Mouse (Mus musculus): ENCODE data around the gene Fau. TPM values are rescaled to one million over a fixed set of nuclear protein-coding genes. Genes with fewer than 3 reads are reported as not detected.
A peak's percentile ranks its signal among the peaks of the same experiment; 100 is the strongest.

Gene Fau
- polyA plus RNA-seq, 1 experiment from 2014 or later = 773 TPM

DNA sequence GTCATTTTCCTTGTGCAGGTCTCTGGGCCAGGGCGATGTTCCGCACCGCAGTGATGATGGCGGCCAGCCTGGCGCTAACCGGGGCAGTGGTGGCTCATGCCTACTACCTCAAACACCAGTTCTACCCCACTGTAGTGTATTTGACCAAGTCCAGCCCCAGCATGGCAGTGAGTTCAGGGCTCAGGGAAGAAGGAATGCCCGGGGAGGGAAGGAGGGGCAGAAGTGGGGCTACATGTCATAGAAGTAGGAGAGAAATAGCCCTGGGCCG lies 9.8 kb upstream of the Fau start:
- Histone ChIP-seq H3K36me3 (replicated peaks; ENCODE audit: control insufficient read depth, insufficient read depth, low read depth, low read length) (peaks cover 17% of the 10 kb centered on the region), H3K4me1 (ENCODE audit: control insufficient read depth, insufficient read depth, low read length) (peaks cover 4% of the 10 kb centered on the region; the same call in 1 of the 2 replicates), H3K27ac (replicated peaks; ENCODE audit: low read depth, low read length) (no peak overlapping the region), H3K9ac (replicated peaks; ENCODE audit: low read length) (no peak overlapping the region), H3K4me2 (ENCODE audit: low read depth, low read length) (peak overlapping the region; percentile 93), H3K4me3 (ENCODE audit: low read depth, low read length) (peak overlapping the region; percentile 93), H3K9me3 (replicated peaks; ENCODE audit: control insufficient read depth, low read length) (no peaks in the 10 kb centered on the region), H3K27me3 (ENCODE audit: control insufficient read depth, insufficient read depth, low read length) (no peaks in the 10 kb centered on the region)
- 86% methylated on average over 8 of the region's 8 CpGs for WGBS
- DNase-seq (ENCODE audit: low spot score) (no peak), ATAC-seq (replicated peaks; ENCODE audit: insufficient number of reproducible peaks, low FRiP score, low TSS enrichment, low read depth) (no peak)

DNA sequence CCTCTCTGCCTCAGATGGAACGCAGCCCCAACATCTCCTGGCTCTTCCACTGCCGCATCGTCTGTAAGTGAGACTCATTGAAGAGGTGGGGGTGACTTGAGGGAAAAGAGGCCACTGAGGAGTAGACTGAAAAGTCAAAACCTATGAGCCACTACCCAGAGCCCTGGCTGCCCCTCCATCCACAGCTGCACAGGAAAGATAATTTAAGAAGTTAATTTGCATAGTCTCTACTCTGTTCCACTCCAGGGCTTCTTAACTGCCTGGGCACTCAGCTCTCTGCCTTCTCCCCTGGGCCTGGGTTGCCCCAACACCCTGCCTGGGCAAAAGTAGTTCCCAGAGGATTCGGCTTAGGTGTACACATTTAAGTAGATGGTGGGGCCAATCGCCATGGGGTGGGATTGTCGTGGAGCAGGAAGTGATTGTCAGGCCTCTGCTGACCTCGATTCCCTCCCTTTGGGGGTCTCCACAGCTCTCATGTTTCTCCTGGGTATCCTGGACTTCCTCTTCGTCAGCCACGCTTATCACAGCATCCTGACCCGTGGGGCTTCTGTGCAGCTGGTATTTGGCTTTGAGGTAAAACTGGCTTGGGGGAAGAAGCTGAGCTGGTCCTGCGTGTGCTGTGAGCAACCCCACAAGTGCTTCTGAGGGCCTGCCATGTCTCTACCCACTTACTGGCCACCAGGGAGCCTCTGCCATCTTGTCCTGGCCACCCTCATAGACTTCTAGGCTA lies 8.8 kb upstream of the Fau start:
- no peaks in the 10 kb centered on the region for H3K9me3 ChIP-seq (replicated peaks; ENCODE audit: control insufficient read depth, low read length)
- no peaks in the 10 kb centered on the region for H3K27me3 ChIP-seq (ENCODE audit: control insufficient read depth, insufficient read depth, low read length)
- H3K36me3 ChIP-seq (replicated peaks; ENCODE audit: control insufficient read depth, insufficient read depth, low read depth, low read length) = peaks cover 21% of the 10 kb centered on the region
- no peak for DNase-seq (ENCODE audit: low spot score)
- H3K4me3 ChIP-seq (ENCODE audit: low read depth, low read length) = no peak overlapping the region
- peaks cover 4% of the 10 kb centered on the region; the same call in 1 of the 2 replicates for H3K4me1 ChIP-seq (ENCODE audit: control insufficient read depth, insufficient read depth, low read length)
- ATAC-seq (replicated peaks; ENCODE audit: insufficient number of reproducible peaks, low FRiP score, low TSS enrichment, low read depth) = no peak
- 86% methylated on average over 11 of the region's 11 CpGs for WGBS
- H3K27ac ChIP-seq (replicated peaks; ENCODE audit: low read depth, low read length) = no peak overlapping the region
- H3K4me2 ChIP-seq (ENCODE audit: low read depth, low read length) = no peak overlapping the region
- H3K9ac ChIP-seq (replicated peaks; ENCODE audit: low read length) = no peak overlapping the region

DNA sequence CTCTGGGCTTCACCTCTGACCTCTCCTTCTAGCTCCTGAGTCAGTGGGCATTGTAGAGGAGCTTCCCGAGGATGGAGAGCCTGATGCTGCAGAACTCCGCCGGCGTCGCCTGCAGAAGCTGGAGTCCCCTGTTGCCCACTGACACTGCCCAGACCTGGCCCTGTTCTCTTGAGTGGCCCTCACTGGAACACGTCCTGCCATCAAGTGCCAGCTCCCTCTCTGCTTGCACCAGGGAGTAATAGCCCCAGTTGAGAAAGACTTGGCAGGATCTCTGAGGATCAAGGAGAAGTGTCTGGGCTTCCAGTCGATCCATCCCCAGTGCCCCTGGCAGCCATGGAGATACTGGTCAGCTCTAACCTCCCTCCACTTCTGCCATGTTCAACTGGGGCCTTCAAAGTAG lies 5.1 kb upstream of the Fau start:
- H3K9ac ChIP-seq (replicated peaks; ENCODE audit: low read length) = no peak overlapping the region

DNA sequence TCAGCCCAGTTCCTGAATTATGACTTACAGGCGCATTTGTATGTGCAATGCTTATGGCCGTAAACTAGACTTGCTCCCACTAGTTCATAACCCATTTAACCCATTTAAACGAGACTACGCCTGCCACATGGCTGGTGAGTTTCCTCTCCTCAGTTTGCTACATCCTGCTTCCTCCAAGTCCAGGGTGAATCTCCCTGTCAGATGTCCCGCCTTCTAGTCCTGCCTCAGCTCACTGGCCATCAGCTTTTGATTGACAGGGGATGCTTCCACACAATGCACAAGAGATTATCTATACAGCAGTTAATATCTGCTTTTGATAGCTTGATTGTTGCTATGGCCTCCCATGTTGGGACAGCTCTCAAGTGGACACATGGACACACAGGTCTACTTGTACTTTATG lies 3.3 kb upstream of the Fau start:
- H3K4me1 ChIP-seq (ENCODE audit: control insufficient read depth, insufficient read depth, low read length) = no peaks in the 10 kb centered on the region
- whole genome bisulfite sequencing = 89% methylated on average over 5 of the region's 5 CpGs
- H3K27me3 ChIP-seq (ENCODE audit: control insufficient read depth, insufficient read depth, low read length) = no peaks in the 10 kb centered on the region
- no peak overlapping the region for H3K4me3 ChIP-seq (ENCODE audit: low read depth, low read length)
- H3K9me3 ChIP-seq (replicated peaks; ENCODE audit: control insufficient read depth, low read length) = no peaks in the 10 kb centered on the region
- no peak for DNase-seq (ENCODE audit: low spot score)
- no peak overlapping the region for H3K4me2 ChIP-seq (ENCODE audit: low read depth, low read length)
- no peak overlapping the region for H3K27ac ChIP-seq (replicated peaks; ENCODE audit: low read depth, low read length)
- peaks cover 18% of the 10 kb centered on the region for H3K36me3 ChIP-seq (replicated peaks; ENCODE audit: control insufficient read depth, insufficient read depth, low read depth, low read length)
- no peak for ATAC-seq (replicated peaks; ENCODE audit: insufficient number of reproducible peaks, low FRiP score, low TSS enrichment, low read depth)
- no peak overlapping the region for H3K9ac ChIP-seq (replicated peaks; ENCODE audit: low read length)

More for the DNA sequence above, 5.1 kb upstream of the Fau start:
- Histone ChIP-seq H3K36me3 (replicated peaks; ENCODE audit: control insufficient read depth, insufficient read depth, low read depth, low read length) (peaks cover 22% of the 10 kb centered on the region), H3K27me3 (ENCODE audit: control insufficient read depth, insufficient read depth, low read length) (no peaks in the 10 kb centered on the region), H3K4me3 (ENCODE audit: low read depth, low read length) (no peak overlapping the region), H3K4me1 (ENCODE audit: control insufficient read depth, insufficient read depth, low read length) (peaks cover 4% of the 10 kb centered on the region; the same call in 1 of the 2 replicates), H3K4me2 (ENCODE audit: low read depth, low read length) (no peak overlapping the region), H3K27ac (replicated peaks; ENCODE audit: low read depth, low read length) (no peak overlapping the region), H3K9me3 (replicated peaks; ENCODE audit: control insufficient read depth, low read length) (no peaks in the 10 kb centered on the region)
- DNase-seq (ENCODE audit: low spot score) (no peak), ATAC-seq (replicated peaks; ENCODE audit: insufficient number of reproducible peaks, low FRiP score, low TSS enrichment, low read depth) (no peak)
- WGBS = 89% methylated on average over 7 of the region's 7 CpGs

DNA sequence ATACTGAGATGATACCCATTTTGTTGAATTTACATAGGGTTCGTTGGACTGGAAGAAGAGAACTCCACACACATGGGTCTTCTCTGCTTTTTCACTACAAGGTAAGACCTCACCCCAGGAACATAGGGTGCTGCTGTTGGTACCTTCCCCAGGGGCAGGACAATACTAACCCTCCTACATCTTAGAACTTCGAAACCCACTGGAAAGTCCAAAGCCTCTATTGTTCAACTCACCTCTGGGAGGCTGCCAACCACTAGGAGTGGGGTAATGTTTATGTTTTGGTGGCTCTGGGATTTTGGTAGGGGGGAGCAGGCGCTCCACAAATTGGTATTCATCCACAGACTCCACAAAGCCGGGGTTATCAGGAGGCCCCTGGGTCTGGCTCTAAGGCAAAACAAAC lies 948 bp upstream of the Fau start:
- 62% methylated on average over 4 of the region's 4 CpGs for WGBS
- Histone ChIP-seq H3K4me2 (ENCODE audit: low read depth, low read length) (peak overlapping the region; percentile 64), H3K27me3 (ENCODE audit: control insufficient read depth, insufficient read depth, low read length) (no peaks in the 10 kb centered on the region), H3K9me3 (replicated peaks; ENCODE audit: control insufficient read depth, low read length) (no peaks in the 10 kb centered on the region), H3K27ac (replicated peaks; ENCODE audit: low read depth, low read length) (no peak overlapping the region), H3K9ac (replicated peaks; ENCODE audit: low read length) (peak overlapping the region; percentile 60), H3K36me3 (replicated peaks; ENCODE audit: control insufficient read depth, insufficient read depth, low read depth, low read length) (peaks cover 5% of the 10 kb centered on the region), H3K4me1 (ENCODE audit: control insufficient read depth, insufficient read depth, low read length) (no peaks in the 10 kb centered on the region), H3K4me3 (ENCODE audit: low read depth, low read length) (peak overlapping the region; percentile 86)
- ATAC-seq (replicated peaks; ENCODE audit: insufficient number of reproducible peaks, low FRiP score, low TSS enrichment, low read depth) (no peak), DNase-seq (ENCODE audit: low spot score) (no peak)

DNA sequence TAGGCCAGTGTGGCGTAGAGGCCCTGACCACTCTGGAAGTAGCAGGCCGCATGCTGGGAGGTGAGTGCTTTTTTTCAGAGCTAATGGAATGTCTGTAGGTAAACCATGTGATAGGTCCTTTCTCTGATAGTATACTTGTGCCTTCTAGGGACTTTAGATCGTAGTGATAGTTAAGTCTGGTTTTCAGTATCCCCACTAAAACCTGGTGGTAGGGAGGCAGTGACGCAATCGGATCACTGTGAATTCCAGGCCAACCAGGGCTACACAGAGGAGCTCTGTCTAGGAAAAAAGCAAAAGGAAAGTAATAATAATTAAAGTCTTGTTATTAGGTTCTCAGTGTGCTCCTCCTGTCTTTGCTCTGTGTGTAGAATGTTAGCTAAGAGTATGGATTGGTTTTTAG lies 869 bp downstream of the Fau start:
- DNase-seq (ENCODE audit: low spot score) (no peak), ATAC-seq (replicated peaks; ENCODE audit: insufficient number of reproducible peaks, low FRiP score, low TSS enrichment, low read depth) (no peak)
- peaks cover 4% of the 10 kb centered on the region for H3K36me3 ChIP-seq (replicated peaks; ENCODE audit: control insufficient read depth, insufficient read depth, low read depth, low read length)
- H3K9ac ChIP-seq (replicated peaks; ENCODE audit: low read length) = peak overlapping the region; percentile 87
- H3K27ac ChIP-seq (replicated peaks; ENCODE audit: low read depth, low read length) = no peak overlapping the region
- H3K4me2 ChIP-seq (ENCODE audit: low read depth, low read length) = peak overlapping the region; percentile 70
- no peaks in the 10 kb centered on the region for H3K27me3 ChIP-seq (ENCODE audit: control insufficient read depth, insufficient read depth, low read length)
- peak overlapping the region; percentile 86 for H3K4me3 ChIP-seq (ENCODE audit: low read depth, low read length)
- H3K9me3 ChIP-seq (replicated peaks; ENCODE audit: control insufficient read depth, low read length) = no peaks in the 10 kb centered on the region
- peaks cover 6% of the 10 kb centered on the region for H3K4me1 ChIP-seq (ENCODE audit: control insufficient read depth, insufficient read depth, low read length)
- 38% methylated on average over 5 of the region's 5 CpGs for WGBS

DNA sequence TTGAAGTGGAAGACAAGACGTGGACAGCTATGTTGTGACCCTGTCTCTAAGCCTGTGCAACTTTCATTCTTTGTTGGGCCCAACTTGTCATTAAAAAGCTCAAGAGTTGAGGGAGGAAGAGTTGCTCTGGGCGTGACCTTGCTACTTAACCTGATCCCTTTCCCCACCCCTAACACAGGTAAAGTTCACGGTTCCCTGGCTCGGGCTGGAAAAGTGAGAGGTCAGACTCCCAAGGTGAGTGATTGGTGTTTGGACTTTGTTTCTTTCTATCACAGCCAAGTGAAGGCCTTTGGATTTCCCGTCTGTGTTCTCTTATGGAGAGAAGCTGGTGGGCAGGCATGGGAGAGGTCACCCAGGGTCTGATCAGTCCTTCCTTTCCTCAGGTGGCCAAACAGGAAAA lies 1.3 kb downstream of the Fau start:
- ATAC-seq (replicated peaks; ENCODE audit: insufficient number of reproducible peaks, low FRiP score, low TSS enrichment, low read depth) (no peak), DNase-seq (ENCODE audit: low spot score) (no peak)
- Histone ChIP-seq H3K9ac (replicated peaks; ENCODE audit: low read length) (peak overlapping the region; percentile 87; the same call in 1 of the 2 replicates), H3K4me2 (ENCODE audit: low read depth, low read length) (peak overlapping the region; percentile 70), H3K4me1 (ENCODE audit: control insufficient read depth, insufficient read depth, low read length) (peaks cover 6% of the 10 kb centered on the region), H3K9me3 (replicated peaks; ENCODE audit: control insufficient read depth, low read length) (no peaks in the 10 kb centered on the region), H3K4me3 (ENCODE audit: low read depth, low read length) (peak overlapping the region; percentile 86), H3K27me3 (ENCODE audit: control insufficient read depth, insufficient read depth, low read length) (no peaks in the 10 kb centered on the region), H3K36me3 (replicated peaks; ENCODE audit: control insufficient read depth, insufficient read depth, low read depth, low read length) (no peaks in the 10 kb centered on the region; the same call in none of the 2 replicates), H3K27ac (replicated peaks; ENCODE audit: low read depth, low read length) (no peak overlapping the region)
- WGBS = 84% methylated on average over 5 of the region's 5 CpGs

DNA sequence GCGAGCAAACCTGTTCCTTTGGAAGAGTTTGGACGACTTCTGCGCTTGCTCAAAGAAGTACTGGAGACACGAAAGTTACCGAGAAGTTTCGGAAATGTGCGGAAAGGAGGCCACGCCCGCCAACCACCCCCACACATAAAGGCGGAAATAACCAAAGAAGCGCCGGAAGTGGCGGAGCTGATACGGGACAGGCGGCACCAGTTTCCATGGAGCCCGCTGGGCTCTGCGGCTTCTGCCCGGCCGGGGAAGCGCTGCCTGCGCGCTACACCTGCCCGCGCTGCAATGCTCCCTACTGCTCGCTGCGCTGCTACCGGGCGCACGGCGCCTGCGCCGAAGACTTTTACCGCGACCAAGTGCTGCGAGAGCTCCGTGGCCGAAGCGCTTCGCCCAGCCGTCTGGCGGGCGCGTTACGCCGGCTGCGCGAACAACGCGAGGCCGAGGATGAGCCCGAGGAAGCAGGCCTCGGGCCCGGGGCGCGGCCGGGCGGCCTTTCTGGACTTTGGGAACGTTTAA lies 3.4 kb downstream of the Fau start, which contains the start of gene Znhit2:
Gene Znhit2, plus strand, starts transcription at position 172 of the 513 bp plus-strand sequence.
- Histone ChIP-seq H3K36me3 (replicated peaks; ENCODE audit: control insufficient read depth, insufficient read depth, low read depth, low read length) (no peaks in the 10 kb centered on the region; the same call in 1 of the 2 replicates), H3K27me3 (ENCODE audit: control insufficient read depth, insufficient read depth, low read length) (no peaks in the 10 kb centered on the region), H3K27ac (replicated peaks; ENCODE audit: low read depth, low read length) (peak within 1 kb of the TSS; percentile 93), H3K4me2 (ENCODE audit: low read depth, low read length) (peak within 1 kb of the TSS; percentile 95), H3K9ac (replicated peaks; ENCODE audit: low read length) (peak within 1 kb of the TSS; percentile 92), H3K4me3 (ENCODE audit: low read depth, low read length) (peak within 1 kb of the TSS; percentile 89), H3K9me3 (replicated peaks; ENCODE audit: control insufficient read depth, low read length) (no peaks in the 10 kb centered on the region), H3K4me1 (ENCODE audit: control insufficient read depth, insufficient read depth, low read length) (peaks cover 6% of the 10 kb centered on the region)
- WGBS = under 1% methylated on average over 58 of the region's 58 CpGs
- DNase-seq (ENCODE audit: low spot score) = peak; percentile 97
- ATAC-seq (replicated peaks; ENCODE audit: insufficient number of reproducible peaks, low FRiP score, low TSS enrichment, low read depth) = peak; percentile 48

All from embryonic facial prominence, embryonic 11.5 days (tissue).